Mouse (Mus musculus) intestine, embryonic 15.5 days (tissue): Measurements from ENCODE around the gene Smpdl3b. TPM values are rescaled to one million over a fixed set of nuclear protein-coding genes. Genes with fewer than 3 reads are reported as not detected.
"Not testable (repeated sequence)": the region's sequence is repeated elsewhere in the genome, so short reads cannot be mapped to it uniquely, and the experiment has no call there.

Experiments
- ATAC-seq: fragments of 200-750 bp; cut with Nextera tagmentation; 2 replicates; pipeline ENCODE4 v1.8.0; 2017; ENCODE audit warnings: moderate TSS enrichment, moderate library complexity
- H3K27ac ChIP-seq: fragments of 300-500 bp; sonication (generic); 2 replicates; pipeline ENCODE4 v1.5.1; 2015; ENCODE audit warnings: mild to moderate bottlenecking, inconsistent platforms
- H3K27me3 ChIP-seq: fragments of 300-500 bp; sonication (generic); replicated peaks from 2 replicates; pipeline ENCODE4 v1.6.1; 2015; ENCODE audit warnings: inconsistent platforms
- H3K36me3 ChIP-seq: fragments of 300-500 bp; sonication (generic); 2 replicates; pipeline ENCODE4 v1.6.1; 2015; ENCODE audit warnings: inconsistent platforms
- H3K4me1 ChIP-seq: fragments of 300-500 bp; sonication (generic); replicated peaks from 2 replicates; pipeline ENCODE4 v1.6.1; 2015; ENCODE audit warnings: inconsistent platforms
- H3K4me2 ChIP-seq: fragments of 300-500 bp; sonication (generic); replicated peaks from 2 replicates; pipeline ENCODE4 v1.6.1; 2015; ENCODE audit warnings: mild to moderate bottlenecking, inconsistent platforms
- H3K4me3 ChIP-seq: fragments of 300-500 bp; sonication (generic); replicated peaks from 2 replicates; pipeline ENCODE4 v1.5.1; 2015; ENCODE audit warnings: inconsistent platforms
- H3K9ac ChIP-seq: fragments of 300-500 bp; sonication (generic); 2 replicates; pipeline ENCODE4 v1.6.1; 2015; ENCODE audit warnings: inconsistent platforms
- H3K9me3 ChIP-seq: fragments of 300-500 bp; sonication (generic); 2 replicates; pipeline ENCODE4 v1.6.1; 2016; ENCODE audit warnings: inconsistent platforms
- WGBS: fragments of 180-500 bp; shearing (Covaris S2); methylation state at CpG from one replicate; pipeline ENCODE4 v1.1.7; 2015; 5-methylcytosine and 5-hydroxymethylcytosine counted together
- polyA plus RNA-seq: library from polyadenylated mRNA; unstranded; fragments of >200 nt; fragmentation: Nextera tagmentation; extraction: Ambion mirVana; gene quantifications from 2 replicates; pipeline ENCODE4 v1.2.1, GENCODE M21; 2015

Gene Smpdl3b
- 5.7 TPM in 2 replicates for polyA plus RNA-seq

- no peak within 1 kb of the TSS for H3K27ac ChIP-seq
- no peaks in the 10 kb centered on the region for H3K36me3 ChIP-seq
- 2% methylated on average over 22 of the region's 22 CpGs for WGBS
- peak; percentile 92 for ATAC-seq
- no peaks in the 10 kb centered on the region for H3K9me3 ChIP-seq
- no peaks in the 10 kb centered on the region for H3K27me3 ChIP-seq
- peak within 1 kb of the TSS; percentile 44 for H3K4me3 ChIP-seq
- peak within 1 kb of the TSS; percentile 52 for H3K9ac ChIP-seq
- peak within 1 kb of the TSS; percentile 96 for H3K4me2 ChIP-seq
- H3K4me1 ChIP-seq: 0 out of 2 replicates have a peak, but pooled peaks cover 3% of the 10 kb centered on the region
Observed at GRCm38 (mm10) chr4:132756974-132757373, at the start of gene Smpdl3b. Gene Smpdl3b (minus strand): TSS chr4:132757252.

GRCm38 (mm10) chr4:132806620-132807191 is 49.7 kb upstream of the Smpdl3b start:
- 81% methylated on average over 7 of the region's 7 CpGs for WGBS
- H3K9me3 ChIP-seq: no peaks in the 10 kb centered on the region
- H3K4me3 ChIP-seq: no peak overlapping the region
- H3K36me3 ChIP-seq: no peaks in the 10 kb centered on the region
- H3K27me3 ChIP-seq: no peaks in the 10 kb centered on the region
- H3K4me1 ChIP-seq: 0 out of 2 replicates have a peak, but pooled peaks cover 2% of the 10 kb centered on the region
- ATAC-seq: no peak
- no peak overlapping the region for H3K9ac ChIP-seq
- no peak overlapping the region for H3K4me2 ChIP-seq
- H3K27ac ChIP-seq: no peak overlapping the region

GRCm38 (mm10) chr4:132805599-132806197 is 48.6 kb upstream of the Smpdl3b start:
- Histone ChIP-seq H3K4me3 (no peak overlapping the region), H3K9me3 (no peaks in the 10 kb centered on the region), H3K36me3 (no peaks in the 10 kb centered on the region), H3K4me2 (no peak overlapping the region), H3K27me3 (no peaks in the 10 kb centered on the region), H3K9ac (no peak overlapping the region), H3K4me1 (0 out of 2 replicates have a peak, but pooled peaks cover 2% of the 10 kb centered on the region), H3K27ac (0 out of 2 replicates have a peak overlapping the region, but pooled peaks have one; percentile 32)
- ATAC-seq: no peak
- 73% methylated on average over 12 of the region's 12 CpGs for WGBS

DNA sequence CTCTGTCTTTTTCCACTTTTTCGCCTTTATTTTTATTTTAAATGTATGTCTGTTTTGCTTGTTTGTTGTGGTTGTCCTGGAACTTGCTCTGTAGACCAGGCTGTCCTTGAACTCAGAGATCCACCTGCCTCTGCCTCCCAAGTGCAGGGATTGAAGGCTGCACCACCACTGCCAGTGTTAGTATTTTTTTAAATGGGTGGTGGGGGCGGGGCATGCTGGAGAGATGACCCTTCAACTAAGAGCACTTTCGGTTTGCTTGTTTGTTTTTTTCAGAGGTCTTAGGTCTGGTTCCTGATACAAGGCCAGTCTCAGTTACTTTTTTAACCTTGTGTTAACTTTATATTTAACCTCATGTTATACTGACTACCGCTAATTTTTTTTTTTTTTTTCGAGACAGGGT is 48.1 kb upstream of the Smpdl3b start:
- Histone ChIP-seq H3K27me3 (no peaks in the 10 kb centered on the region), H3K4me2 (no peak overlapping the region), H3K36me3 (no peaks in the 10 kb centered on the region), H3K9me3 (no peaks in the 10 kb centered on the region), H3K9ac (no peak overlapping the region), H3K27ac (no peak overlapping the region), H3K4me1 (0 out of 2 replicates have a peak, but pooled peaks cover 2% of the 10 kb centered on the region), H3K4me3 (no peak overlapping the region)
- no peak for ATAC-seq
- 85% methylated on average over 5 of the region's 5 CpGs for WGBS

DNA sequence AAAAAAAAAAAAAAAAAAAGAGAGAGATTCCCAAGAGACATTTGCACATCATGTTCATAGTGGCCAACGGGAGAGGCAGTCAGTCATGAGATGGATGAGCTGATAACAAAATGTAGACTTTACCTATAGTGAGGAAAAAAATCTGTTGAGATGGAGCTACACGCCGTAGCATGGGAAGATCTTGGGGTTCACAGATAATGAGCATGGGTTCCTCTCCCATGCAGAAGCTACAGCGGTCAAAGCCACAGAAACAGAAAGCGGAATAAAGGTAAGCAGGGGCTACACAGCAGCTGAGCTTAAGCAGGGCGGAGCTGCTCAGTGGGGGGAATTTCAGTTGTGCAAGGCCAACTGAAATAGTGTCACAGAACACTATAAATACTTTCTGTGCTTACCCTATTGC is 47.3 kb upstream of the Smpdl3b start:
- Histone ChIP-seq H3K36me3 (no peaks in the 10 kb centered on the region), H3K4me3 (no peak overlapping the region), H3K9ac (no peak overlapping the region), H3K27me3 (no peaks in the 10 kb centered on the region), H3K4me1 (0 out of 2 replicates have a peak, but pooled peaks cover 2% of the 10 kb centered on the region), H3K9me3 (no peaks in the 10 kb centered on the region), H3K4me2 (no peak overlapping the region), H3K27ac (no peak overlapping the region)
- WGBS: 90% methylated on average over 6 of the region's 6 CpGs
- ATAC-seq: no peak

DNA sequence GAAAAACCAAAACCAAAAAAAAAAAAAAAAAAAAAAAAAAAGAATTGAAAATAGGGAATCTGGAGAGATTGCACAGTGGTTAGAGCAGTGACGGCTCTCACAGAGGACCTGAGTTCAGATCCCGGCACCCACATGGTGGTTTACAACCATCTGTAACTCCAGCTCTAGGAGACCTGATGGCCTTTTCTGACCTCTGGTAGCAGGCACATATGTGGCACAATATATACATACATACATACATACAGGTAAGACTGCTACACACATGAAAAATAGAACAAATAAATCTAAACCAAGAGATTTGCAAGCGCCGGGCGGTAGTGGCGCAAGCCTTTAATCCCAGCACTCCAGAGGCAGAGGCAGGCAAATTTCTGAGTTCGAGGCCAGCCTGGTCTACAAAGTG is 46.8 kb upstream of the Smpdl3b start:
- Histone ChIP-seq H3K27me3 (no peaks in the 10 kb centered on the region), H3K9me3 (no peaks in the 10 kb centered on the region), H3K4me2 (no peak overlapping the region), H3K4me1 (0 out of 2 replicates have a peak, but pooled peaks cover 2% of the 10 kb centered on the region), H3K4me3 (no peak overlapping the region), H3K36me3 (no peaks in the 10 kb centered on the region), H3K27ac (no peak overlapping the region), H3K9ac (no peak overlapping the region)
- ATAC-seq: no peak
- WGBS: 96% methylated on average over 7 of the region's 7 CpGs

DNA sequence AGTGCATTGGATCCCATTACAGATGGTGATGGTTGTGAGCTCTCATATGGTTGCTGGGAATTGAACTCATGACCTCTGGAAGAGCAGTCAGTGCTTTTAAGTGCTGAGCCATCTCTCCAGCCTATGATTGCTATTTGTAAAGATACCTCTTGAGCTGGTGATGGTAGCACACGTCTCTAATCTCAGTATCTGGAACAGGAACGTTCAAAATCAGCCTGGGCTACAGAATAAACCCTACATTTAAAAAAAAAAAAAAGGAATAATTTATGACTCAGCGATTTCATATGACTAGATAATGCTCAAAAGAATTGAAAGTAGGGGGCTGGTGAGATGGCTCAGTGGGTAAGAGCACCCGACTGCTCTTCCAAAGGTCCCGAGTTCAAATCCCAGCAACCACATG is 46.2 kb upstream of the Smpdl3b start:
- Histone ChIP-seq H3K9ac (no peak overlapping the region), H3K4me1 (0 out of 2 replicates have a peak, but pooled peaks cover 1% of the 10 kb centered on the region), H3K27ac (no peak overlapping the region), H3K4me2 (no peak overlapping the region), H3K4me3 (no peak overlapping the region), H3K27me3 (no peaks in the 10 kb centered on the region), H3K36me3 (no peaks in the 10 kb centered on the region), H3K9me3 (no peaks in the 10 kb centered on the region)
- 87% methylated on average over 5 of the region's 5 CpGs for WGBS
- no peak for ATAC-seq

- 62% methylated on average over 16 of the region's 16 CpGs for WGBS
- Histone ChIP-seq H3K9ac (no peak overlapping the region), H3K4me2 (no peak overlapping the region), H3K27me3 (no peaks in the 10 kb centered on the region), H3K27ac (no peak overlapping the region), H3K9me3 (no peaks in the 10 kb centered on the region), H3K36me3 (no peaks in the 10 kb centered on the region), H3K4me3 (no peak overlapping the region), H3K4me1 (no peaks in the 10 kb centered on the region)
- no peak for ATAC-seq
Observed at GRCm38 (mm10) chr4:132802171-132802637, 45.2 kb upstream of the Smpdl3b start.

- Histone ChIP-seq H3K36me3 (no peaks in the 10 kb centered on the region), H3K9me3 (no peaks in the 10 kb centered on the region), H3K27ac (no peak overlapping the region), H3K4me1 (no peaks in the 10 kb centered on the region), H3K4me3 (no peak overlapping the region), H3K4me2 (no peak overlapping the region), H3K27me3 (no peaks in the 10 kb centered on the region), H3K9ac (no peak overlapping the region)
- ATAC-seq: no peak
- 85% methylated on average over 18 of the region's 18 CpGs for WGBS
Observed at GRCm38 (mm10) chr4:132801176-132802077, 44.4 kb upstream of the Smpdl3b start.

GRCm38 (mm10) chr4:132799845-132800244 is 42.8 kb upstream of the Smpdl3b start:
- Histone ChIP-seq H3K9ac (no peak overlapping the region), H3K4me3 (no peak overlapping the region), H3K4me2 (no peak overlapping the region), H3K36me3 (no peaks in the 10 kb centered on the region), H3K27ac (no peak overlapping the region), H3K4me1 (peaks cover 6% of the 10 kb centered on the region; the same call in 1 of the 2 replicates), H3K27me3 (peaks cover 4% of the 10 kb centered on the region), H3K9me3 (no peaks in the 10 kb centered on the region)
- no peak for ATAC-seq
- WGBS: 84% methylated on average over 4 of the region's 4 CpGs

- not testable (repeated sequence) for H3K27me3 ChIP-seq, H3K4me2 ChIP-seq, H3K4me1 ChIP-seq, ATAC-seq, H3K4me3 ChIP-seq, H3K9me3 ChIP-seq, H3K36me3 ChIP-seq, H3K9ac ChIP-seq, H3K27ac ChIP-seq
- WGBS: 90% methylated on average over 3 of the region's 3 CpGs
Observed at GRCm38 (mm10) chr4:132798666-132799065, 41.6 kb upstream of the Smpdl3b start.

- Histone ChIP-seq H3K9ac (no peak overlapping the region), H3K9me3 (no peaks in the 10 kb centered on the region), H3K4me3 (no peak overlapping the region), H3K36me3 (no peaks in the 10 kb centered on the region), H3K4me1 (peaks cover 6% of the 10 kb centered on the region; the same call in 1 of the 2 replicates), H3K27ac (no peak overlapping the region), H3K27me3 (peaks cover 6% of the 10 kb centered on the region), H3K4me2 (no peak overlapping the region)
- WGBS: 66% methylated on average over 4 of the region's 4 CpGs
- ATAC-seq: no peak
Observed at GRCm38 (mm10) chr4:132798028-132798427, 41.0 kb upstream of the Smpdl3b start.
